Mouse (Mus musculus) induced T-regulatory cell, adult 2 months (primary cell): ENCODE results near the gene Prol1.
"Not testable (repeated sequence)": the region's sequence is repeated elsewhere in the genome, so short reads cannot be mapped to it uniquely, and the experiment has no call there.

ENCODE experiments used
- DNase-seq: peaks from one replicate; pipeline ENCODE4 v3.0.0-alpha.2; 2012; ENCODE audit warnings: low read depth

Gene Prol1

DNA sequence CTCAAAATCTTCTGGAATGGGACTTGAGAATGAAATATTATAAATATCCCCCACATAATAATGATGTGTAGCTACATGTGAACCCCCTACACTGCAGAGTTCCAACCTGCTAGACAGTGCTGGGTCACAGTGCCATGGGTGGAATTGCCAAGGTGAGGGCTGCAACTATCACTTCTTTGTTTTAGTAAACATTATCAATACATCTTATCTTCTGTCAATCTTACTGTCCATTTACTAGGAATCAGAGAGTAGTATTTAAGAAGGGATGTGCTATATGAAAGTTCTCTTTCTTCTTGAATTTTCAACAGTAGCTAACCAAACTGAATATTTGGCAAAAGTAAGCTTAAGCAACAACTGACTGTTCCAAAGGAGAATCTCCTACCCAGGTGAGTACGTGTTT, at the start of gene Prol1:
TSS of gene Prol1 (plus strand) at position 301 of the 400 bp plus-strand sequence.
- DNase-seq: no peak

GRCm38 (mm10) chr5:88268619-88269018, 48.5 kb upstream of the Prol1 start, which contains the start of gene Gm7714:
Gm7714 (plus strand) TSS chr5:88268919.
- DNase-seq: no peak

GRCm38 (mm10) chr5:88311307-88311706, 5.8 kb upstream of the Prol1 start:
- not testable (repeated sequence) for DNase-seq

- DNase-seq: not testable (repeated sequence)
These were observed 31.4 kb downstream of the Prol1 start for GRCm38 (mm10) chr5:88348533-88348932.

- DNase-seq: peak; percentile 51
These were observed 47.7 kb downstream of the Prol1 start for GRCm38 (mm10) chr5:88364768-88365167.

- no peak for DNase-seq
These were observed 49.8 kb downstream of the Prol1 start for GRCm38 (mm10) chr5:88366886-88367285.

DNA sequence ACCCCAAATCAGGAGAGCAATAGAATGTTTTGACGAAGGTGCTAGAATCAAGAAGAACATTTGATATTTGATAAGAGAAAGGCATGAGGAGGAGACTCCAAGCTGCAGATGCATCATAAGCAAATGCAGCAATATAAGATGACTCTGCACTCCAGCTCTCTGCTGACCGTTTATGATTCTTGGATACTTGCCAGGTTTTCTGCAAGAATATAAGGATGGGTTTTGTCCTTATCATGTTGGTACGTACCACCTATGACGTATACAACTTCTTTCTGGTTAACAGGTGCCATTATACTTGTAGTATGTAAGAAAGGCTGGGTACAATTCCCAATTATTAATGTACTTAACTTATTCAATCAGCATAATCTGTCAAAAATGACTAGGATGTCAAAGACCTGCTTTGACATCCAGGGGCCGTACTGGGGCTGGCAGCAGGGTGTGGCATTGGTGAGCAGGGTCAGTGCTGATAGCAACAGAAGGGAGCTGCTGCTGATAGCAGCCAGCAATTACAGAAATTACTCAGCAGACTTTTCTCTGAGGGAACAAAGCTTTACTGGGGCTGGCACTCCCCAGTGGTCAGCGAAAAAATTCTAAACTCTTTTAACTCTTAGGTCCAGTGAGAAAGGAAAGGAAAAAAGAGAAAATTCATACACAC, 53.6 kb downstream of the Prol1 start:
- DNase-seq: no peak

- DNase-seq: no peak
These were observed 55.5 kb downstream of the Prol1 start for GRCm38 (mm10) chr5:88372563-88372962.

- DNase-seq: no peak
These were observed 58.7 kb downstream of the Prol1 start, which contains the start of gene Amtn for GRCm38 (mm10) chr5:88375808-88376207. Amtn (plus strand) TSS chr5:88376108.
